Mouse (Mus musculus): ENCODE measurements around the gene Hdac9.

Hdac9 gene

DNA sequence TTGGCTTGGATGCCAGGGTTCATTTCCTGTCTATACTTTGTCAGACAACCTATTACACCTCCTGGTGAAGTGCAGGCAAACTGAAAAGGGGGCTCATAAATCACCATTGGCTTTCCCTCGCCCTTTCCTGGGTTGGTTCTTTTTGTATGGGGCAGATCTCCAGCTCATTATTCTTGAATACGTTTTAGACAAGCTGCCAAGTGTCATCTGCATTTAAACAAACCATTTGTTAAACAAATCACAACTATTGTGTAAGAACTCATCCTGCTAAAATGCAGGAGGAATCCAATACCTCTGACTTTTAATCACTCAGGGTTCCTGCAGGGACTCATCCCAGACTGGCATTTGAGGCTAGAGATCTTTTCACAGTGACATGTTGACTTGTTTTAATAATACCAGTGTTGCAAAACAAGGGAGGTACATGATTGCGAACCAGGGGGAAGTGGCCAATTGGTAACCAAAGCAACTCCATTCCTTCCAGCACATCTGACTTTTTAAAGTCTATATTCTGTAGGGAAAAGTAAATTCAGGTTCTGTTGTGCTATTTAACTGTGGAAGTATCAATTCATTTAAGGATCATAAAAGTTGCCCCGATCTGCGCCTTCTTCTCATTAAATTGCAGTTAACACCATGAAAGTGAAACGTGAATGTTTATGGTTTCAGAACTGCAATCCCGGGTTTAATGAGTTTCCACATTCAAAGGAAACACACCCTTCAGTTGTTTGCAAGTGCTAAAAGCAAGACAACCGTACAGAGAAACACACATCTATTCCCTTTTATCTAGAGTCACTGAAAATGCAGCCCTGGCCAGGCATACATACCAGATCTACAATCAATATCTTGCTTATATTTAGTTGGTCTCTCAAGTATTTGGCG, 696.6 kb downstream of the Hdac9 start:
- DNase-seq (ENCODE audit: low spot score in 2 of 2), result no peak

DNA sequence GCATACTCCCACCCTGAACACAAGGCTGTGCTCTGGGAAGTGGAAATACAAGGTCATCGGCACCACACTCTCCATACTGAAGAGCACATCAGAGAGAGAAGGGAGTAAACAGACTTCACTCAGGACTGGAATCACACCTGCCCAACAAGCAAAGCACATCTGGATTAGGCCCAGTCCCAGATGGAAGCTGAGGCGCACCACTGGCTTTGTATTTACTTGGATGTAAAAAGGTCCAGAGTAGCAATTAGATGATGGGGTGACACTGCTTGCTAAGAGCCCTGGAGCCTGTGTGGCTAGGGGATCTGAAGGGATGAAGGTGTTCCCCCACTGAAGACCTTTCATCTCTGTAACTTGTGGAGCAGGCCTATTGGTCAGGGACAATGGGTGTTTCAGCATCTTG, 698.3 kb downstream of the Hdac9 start:
- DNase-seq (ENCODE audit: low spot score in 2 of 2), result no peak

DNA sequence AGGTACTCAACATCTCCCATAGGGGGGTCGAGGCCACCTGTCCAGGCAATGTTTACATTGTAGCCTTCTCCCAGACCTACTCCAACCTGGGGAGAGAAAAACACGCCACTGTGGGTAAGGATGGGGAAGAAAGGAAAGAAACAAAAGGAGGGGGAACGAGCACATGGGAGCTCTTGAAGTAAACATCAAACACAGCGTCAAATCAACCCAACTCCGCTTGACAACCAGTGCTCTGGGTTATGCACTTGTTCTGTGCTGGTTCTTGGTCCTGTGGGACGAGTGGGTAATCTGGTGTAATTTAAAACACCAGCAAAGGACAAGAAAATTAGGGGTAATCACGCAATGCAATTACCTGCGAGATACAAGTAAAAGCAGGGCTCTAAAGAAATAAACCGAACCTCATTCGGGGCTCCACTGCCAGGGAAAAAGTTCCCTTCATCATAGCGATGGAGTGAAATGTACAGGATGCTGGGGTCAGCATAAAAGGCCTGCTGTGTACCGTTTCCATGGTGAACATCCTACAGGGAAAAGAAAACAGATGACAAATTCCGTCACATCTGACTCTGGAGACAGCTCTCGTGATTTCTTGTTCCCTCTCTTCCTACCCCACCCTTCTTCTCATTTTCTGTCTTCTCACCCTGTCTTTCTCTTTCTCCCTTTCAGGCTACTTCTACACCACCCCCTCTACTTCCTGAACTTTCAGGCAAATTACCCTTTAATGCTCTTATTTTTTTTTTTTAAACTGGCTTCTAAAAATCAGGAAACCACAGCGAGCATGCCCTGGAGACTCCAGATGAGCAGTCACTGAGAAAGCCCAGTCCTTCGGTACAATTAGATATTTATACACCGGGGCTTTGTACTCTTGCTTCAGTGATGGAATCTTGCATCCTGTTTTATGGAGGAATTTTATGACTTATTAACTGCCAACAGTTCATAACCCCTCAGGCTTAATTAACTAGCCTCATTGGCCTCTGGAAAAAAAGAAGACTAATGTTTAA, 701.6 kb downstream of the Hdac9 start:
- no peak for DNase-seq (ENCODE audit: low spot score in 2 of 2)

DNA sequence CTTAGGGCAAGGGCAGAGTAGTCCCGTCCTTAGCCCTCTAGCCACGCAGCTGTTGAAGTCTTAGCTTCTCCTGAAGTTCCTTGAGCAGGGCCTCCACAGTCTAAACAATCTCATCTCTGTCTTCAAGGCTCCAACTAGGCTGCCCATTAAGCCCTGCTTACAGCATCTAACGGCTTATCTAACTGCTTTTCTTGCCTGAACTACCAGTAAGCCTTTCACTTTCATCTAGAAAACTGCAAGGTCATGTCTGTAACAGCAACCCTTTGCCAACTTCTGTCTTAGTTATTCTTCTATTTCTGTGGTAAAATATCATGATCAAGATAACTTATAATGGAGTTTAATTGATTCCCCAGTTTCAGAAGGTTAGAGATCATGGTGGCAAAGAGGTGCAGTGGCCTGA, 704.7 kb downstream of the Hdac9 start:
- no peak for DNase-seq (ENCODE audit: low spot score in 2 of 2)

DNA sequence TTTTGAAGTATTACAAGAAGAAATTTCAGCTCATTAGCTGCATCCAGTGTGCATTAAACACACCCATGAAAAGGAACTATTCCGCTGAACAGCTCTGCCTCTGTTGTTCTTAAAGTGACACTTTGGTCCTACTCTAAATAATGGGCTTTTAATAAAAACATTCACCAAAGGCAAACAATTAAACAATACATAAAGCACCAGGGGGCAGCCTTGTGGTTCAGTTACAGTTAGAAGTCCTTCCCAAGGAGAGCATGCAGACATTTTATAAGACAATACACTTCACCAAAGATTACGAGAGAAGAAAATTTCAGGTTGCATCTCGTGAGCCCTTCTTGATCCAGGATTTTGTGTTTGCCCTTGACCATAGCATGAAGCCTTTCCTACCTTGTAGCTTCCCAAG, 715.4 kb downstream of the Hdac9 start:
- no peak for DNase-seq (ENCODE audit: low spot score in 2 of 2)

DNA sequence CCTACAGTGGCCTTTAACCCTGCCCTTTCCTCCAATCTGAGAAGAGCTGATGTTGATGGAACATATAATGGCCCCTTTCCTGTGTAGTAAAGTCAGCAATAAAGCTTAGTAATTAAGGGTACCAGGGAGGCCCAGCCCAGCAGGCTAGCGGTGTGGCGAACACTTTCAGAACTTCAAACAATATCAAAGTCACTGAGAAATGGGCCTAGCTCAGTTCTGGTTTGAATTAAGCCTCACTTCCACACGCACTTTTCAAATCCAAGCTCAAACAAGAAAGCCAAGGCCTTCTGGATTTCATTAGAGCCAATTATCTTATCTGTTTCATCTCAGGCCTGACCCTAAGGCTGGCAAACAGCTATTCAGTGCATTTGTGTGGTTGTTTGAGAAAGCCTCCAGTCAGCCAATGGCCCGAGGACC, 716.9 kb downstream of the Hdac9 start:
- no peak for DNase-seq (ENCODE audit: low spot score in 2 of 2)

DNA sequence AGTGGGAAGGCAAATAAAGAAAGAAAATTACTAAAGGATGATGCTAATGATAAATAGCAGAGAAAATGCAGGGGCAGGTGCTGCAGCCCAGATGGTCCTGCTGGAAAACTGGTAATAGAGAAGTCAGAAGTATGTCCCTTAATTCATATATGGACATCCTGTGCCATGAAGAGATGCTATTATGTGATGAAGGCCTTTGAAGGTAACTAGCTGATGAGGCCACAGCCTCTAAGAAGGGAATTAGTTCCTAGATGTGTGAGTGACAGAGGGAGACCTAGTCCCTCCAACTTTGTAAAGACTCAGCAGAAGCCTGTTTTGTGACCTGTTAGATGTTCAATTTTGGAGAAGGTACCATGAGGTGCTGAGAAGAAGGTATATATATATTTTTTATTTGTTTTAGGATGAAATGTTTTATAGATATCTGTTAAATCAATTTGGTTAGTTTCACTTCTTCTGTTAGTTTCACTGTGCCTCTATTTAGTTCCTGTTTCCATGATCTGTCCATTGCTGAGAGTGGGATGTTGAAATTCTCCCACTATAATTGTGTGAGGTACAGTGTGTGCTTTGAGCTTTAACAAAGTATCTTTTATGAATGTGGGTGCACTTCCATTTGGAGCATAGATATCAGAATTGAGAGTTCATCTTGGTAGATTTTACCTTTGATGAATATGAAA, 721.6 kb downstream of the Hdac9 start:
- DNase-seq (ENCODE audit: low spot score in 2 of 2), result no peak

DNA sequence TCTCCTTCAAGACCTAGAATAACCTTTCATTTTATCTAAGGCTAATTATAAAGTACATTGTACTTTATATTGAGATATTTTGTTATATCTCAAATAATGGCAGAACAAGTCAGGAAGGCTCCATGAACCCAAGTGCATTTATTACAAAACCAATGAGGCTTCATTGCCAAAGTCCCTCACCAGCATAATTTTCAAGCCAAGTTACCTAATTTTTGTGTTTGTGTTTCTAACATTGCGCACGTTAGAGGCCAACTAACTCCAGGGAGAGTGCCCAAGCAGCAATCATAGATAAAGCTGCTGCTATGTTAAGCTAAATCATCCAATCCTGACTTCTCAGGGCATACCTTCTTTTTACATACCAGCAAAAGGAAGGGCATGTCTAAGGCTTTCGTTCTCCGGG, 722.8 kb downstream of the Hdac9 start:
- DNase-seq (ENCODE audit: low spot score in 2 of 2), result no peak

DNA sequence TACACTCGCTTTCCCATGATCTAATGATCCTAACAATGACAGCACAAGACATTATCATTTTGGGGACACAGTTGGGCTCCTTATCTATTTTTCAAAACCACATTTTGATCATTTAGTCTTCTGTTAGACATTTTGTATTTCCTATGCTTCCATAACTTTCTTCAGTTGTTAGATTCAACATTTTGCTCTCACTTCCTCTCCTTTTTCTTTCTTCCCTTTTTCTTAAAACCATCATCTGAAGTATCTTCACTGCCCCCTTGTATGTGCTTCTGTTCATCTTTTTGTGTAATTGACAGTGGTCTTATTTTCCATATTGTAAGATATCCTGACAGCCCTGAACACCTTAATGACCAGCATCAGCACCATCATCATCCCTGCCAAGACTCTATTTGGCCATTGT, 725.6 kb downstream of the Hdac9 start:
- no peak for DNase-seq (ENCODE audit: low spot score in 2 of 2)

DNA sequence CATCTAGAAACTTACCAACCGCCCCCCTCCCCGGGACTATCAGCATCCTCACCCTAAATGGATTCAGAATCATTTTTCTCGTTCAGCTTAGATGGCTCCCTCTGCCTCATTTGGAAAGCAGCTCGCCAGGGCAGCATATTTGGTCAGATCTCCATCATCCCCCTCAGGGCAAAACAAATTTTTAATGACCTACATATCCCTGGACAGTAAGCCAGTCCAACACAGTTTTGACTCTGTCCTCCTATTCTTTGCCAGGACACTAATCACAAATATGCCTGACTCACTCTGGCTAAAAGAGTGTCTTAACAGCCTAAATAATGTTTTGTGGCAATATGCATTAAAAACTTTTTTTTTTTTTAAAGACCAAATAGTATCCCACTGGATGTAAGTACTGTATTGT, 738.0 kb downstream of the Hdac9 start:
- no peak for DNase-seq (ENCODE audit: low spot score in 2 of 2)

DNA sequence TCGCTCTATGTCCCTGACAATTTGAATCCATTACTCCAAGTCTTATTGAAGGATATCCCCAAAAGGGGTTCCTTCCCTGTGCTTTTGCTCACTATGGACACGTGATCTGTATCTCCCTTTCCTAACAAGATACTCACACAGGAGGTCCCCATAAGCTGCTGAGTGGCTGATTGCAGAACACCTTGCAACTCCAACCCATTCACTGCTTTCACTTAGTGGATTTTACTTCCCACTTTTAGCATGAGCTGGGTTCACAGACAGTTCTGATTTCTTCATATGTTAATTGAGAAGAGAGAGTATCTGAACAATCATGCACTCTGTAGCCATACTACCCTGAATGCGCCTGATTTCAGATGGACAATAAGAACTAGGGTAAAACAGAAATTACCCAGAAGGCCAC, 740.1 kb downstream of the Hdac9 start:
- no peak for DNase-seq (ENCODE audit: low spot score in 2 of 2)

DNA sequence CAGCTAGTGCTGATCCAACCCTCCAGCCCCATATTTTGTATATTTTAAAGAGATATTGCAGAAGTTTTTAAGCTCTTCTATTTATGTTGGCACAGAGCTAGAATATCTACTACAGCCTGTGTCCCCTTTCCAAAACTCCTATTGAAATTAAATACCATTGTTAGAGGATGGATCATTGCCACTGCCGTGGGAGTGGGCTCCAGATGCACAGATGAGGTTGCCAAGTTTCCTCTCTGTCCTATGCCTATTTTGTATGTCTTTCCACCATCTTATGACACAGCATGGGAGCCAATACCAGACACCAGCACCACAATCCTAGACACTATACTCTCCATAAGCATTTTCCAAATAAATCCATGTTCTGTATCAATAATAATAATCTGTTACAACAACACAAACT, 743.9 kb downstream of the Hdac9 start:
- DNase-seq (ENCODE audit: low spot score in 2 of 2), result no peak

DNA sequence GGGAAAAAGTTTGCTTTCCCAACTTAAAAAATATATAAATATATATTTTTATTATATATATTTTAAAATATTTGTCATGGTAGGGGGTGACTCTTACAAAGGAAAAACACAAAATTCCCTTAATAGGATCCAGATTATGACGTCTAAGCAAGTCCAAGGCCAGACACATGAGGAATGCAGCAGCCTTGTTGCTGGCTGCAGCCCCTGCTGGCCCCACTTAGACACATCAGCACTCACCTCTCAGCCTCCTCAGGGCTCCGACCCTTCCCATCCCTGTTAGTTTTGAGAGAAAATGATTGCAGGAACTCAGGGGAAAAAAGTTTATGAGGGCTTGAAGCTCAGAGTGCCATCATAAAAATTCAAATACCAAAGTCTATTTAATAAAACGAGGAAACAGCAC, 746.3 kb downstream of the Hdac9 start:
- DNase-seq (ENCODE audit: low spot score in 2 of 2), result no peak

DNA sequence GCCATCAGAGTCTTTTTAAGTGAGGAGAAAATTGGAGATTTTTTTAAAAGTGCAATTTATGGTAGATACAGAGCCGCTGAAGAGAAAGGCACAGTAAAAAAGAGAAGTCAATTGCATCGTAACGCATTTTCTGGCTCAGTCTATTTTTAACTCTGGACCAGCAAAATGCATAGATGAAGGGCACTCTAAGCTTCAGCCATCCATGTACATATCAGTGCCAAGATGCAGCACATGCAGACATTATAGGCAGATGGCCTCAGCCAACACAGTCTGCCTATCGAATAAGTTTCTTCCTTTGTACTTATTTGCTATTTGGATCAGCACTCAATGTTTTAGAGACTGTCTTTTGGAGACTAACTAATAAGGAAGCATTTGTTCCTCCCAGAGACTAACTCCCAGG, 751.2 kb downstream of the Hdac9 start:
- DNase-seq (ENCODE audit: low spot score in 2 of 2), result no peak

DNA sequence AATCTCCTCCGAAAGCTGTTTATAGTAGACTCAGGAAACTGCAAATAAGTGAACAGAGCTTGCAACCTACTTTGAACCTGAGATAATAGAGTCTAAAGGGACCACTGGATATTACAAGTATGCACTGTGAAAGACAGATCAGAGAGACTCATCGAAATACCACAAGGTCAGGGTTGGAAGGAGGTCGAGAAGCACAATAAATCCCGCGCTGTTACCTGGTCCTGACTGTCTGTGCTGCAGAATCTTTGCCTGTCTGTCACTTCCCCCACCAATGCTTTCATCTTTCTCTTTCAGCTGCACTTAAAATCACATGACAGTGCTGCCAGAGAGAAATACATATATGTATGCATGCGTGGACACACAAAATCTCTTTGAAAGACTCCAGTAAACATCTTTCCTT, 760.6 kb downstream of the Hdac9 start:
- DNase-seq (ENCODE audit: low spot score in 2 of 2), result no peak

DNA sequence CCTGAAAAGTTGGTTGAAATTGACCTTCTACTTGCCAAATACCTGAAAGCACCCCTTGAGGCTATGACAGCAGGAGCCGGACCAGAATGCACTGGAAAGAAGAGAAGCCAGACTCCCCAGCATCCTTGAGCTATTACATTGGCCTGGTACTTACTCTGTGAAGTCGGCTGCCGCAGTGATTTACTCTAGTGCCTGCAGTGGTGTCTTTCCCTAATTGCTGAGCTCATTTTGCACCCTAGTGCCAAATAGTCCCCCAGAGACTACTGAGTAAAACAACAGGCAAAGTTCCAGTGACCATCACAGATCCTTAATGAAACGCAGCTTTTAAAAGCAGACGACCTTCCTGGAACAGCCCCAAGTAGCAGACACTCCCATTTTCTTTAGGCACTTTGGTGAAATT, 761.2 kb downstream of the Hdac9 start:
- DNase-seq (ENCODE audit: low spot score in 2 of 2), result no peak

DNA sequence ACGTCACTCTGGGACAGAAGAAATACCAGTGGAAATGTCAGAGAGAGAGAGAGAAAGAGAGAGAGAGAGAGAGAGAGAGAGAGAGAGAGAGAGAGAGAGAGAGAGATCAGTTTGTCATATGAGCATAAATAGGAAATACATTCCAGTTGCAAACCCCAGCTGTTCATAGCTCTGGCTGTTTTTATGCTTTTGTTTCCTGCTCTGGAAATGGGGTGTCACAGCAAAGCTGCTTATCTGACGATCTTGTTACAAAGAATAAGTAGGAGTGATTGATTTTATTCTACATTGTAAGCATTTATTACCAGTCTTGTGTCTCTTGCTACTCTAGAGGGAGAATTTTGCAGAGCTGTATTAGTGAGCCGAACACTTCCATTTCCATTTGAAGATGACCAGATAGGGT, 762.1 kb downstream of the Hdac9 start:
- no peak for DNase-seq (ENCODE audit: low spot score in 2 of 2)

DNA sequence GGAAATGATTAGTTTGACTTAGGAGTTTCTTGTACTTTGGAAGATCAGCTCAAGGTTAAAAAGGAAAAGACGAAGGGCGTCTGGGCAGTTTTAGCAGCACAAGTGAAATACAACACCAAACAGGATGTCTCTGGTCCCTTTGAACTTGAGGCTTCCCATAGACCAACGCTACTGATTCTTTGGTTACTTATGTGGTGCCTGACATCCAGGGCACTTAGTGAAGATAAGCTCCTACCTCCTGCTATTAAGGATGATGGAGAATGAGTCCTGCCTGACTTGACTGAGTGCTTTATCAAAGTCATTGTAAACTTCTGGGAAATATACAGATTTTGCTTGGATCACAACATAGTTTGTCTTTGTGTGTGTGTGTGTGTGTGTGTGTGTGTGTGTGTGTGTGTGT, 765.6 kb downstream of the Hdac9 start:
- DNase-seq (ENCODE audit: low spot score in 2 of 2), result no peak

DNA sequence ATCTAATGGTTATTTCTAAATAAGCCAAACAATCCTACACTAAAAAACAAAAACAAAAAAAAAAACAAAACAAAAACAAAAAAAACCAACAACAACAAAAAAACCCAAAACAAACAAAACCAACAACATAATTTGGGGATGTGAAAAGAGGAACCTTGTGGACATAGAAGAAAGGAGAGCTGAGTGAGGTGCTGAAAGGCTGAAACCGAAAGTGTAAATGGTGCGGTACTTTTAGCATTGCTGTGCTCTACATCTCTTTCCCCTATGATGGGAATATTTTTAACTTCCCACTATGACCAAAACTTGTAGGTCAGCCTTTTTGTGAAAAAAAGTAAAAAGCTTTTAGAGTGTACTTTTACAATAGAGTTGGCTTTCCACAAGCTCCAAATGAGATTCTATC, 774.2 kb downstream of the Hdac9 start:
- DNase-seq (ENCODE audit: low spot score in 2 of 2), result no peak

DNA sequence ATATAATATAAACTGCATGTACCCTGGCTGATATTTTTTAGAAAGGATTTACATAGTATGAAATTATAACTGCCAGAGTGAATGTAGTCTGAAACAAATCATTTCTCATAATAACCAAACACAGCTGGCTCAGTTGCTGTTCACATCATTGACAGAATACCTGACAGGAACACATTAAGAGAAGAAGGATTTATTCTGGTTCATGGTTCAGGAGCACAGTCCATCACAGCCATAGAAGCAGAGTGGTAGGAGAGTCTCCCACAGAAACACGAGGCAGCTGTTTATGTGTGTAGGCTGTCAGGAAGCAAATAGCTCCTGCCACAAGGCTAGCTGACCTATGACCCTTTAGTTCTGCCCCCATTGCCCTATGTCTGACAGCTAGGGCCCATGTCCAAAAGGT, 803.6 kb downstream of the Hdac9 start:
- no peak for DNase-seq (ENCODE audit: low spot score in 2 of 2)

DNA sequence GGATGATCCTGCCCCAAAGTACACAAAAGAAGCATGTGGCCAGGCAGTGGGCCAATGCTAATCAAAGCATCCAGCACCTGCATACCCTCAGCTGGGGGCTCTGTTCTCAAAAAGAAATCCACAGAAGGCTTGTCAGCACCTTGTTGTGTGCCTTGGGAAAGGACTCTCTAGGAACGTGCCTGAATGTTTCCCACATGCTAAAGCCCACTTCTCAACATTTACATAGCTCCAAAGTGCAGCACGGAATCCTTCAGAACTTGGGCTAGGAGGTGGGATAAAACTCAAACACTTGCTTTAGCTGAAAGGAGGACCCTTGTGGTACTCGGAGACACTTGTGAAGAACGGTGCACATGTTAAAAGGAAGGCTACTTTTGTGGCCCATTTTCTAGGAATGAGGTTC, 823.9 kb downstream of the Hdac9 start:
- no peak for DNase-seq (ENCODE audit: low spot score in 2 of 2)

DNA sequence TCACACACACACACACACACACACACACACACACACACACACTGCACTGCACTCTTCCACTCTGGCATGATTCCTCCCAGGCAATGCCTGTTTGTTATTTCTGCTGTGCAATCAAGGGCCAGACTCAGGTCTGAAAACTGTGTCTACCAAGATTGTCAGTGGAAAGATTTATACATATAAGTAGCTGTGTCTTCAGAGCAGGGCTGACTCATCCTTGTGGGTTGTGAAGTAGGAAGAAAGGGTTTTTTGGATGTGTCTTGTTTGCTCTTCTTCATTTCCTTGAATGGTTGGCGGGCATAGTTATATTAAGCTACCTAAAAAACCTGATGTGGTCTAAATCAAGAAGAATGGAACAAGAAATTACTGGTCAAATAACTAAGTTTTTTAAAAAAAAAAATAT, 825.0 kb downstream of the Hdac9 start:
- no peak for DNase-seq (ENCODE audit: low spot score in 2 of 2)
